Mouse (Mus musculus) liver, postnatal 0 days (tissue): ENCODE measurements around the gene Abca4. TPM values are rescaled to one million over a fixed set of nuclear protein-coding genes. Genes with fewer than 3 reads are reported as not detected.

Source experiments
- ATAC-seq: fragments of 200-750 bp; cut with Nextera tagmentation; 2 replicates; pipeline ENCODE4 v1.8.0; 2017; ENCODE audit warnings: mild to moderate bottlenecking, moderate library complexity
- DNase-seq: peaks from one replicate; pipeline ENCODE4 v3.0.0-alpha.2; 2016
- H3K27ac ChIP-seq: fragments of 300-500 bp; sonication (generic); 2 replicates; pipeline ENCODE4 v1.5.1; 2014; ENCODE audit warnings: antibody characterized with exemption, moderate library complexity, mild to moderate bottlenecking, low read depth
- H3K27me3 ChIP-seq: fragments of 300-500 bp; sonication (generic); 2 replicates; pipeline ENCODE4 v1.6.1; 2014; ENCODE audit warnings: low read length, control low read depth, mixed read lengths; ENCODE audit not compliant: insufficient read depth
- H3K36me3 ChIP-seq: fragments of 300-500 bp; sonication (generic); replicated peaks from 2 replicates; pipeline ENCODE4 v1.6.1; 2014; ENCODE audit warnings: mild to moderate bottlenecking, control low read depth, low read length, moderate library complexity, mixed read lengths; ENCODE audit not compliant: insufficient read depth
- H3K4me1 ChIP-seq: fragments of 300-500 bp; sonication (generic); 2 replicates; pipeline ENCODE4 v1.6.1; 2014; ENCODE audit warnings: antibody characterized with exemption, mild to moderate bottlenecking, control low read depth; ENCODE audit not compliant: insufficient read depth
- H3K4me2 ChIP-seq: fragments of 300-500 bp; sonication (generic); 2 replicates; pipeline ENCODE4 v1.6.1; 2014; ENCODE audit warnings: low read depth, mild to moderate bottlenecking, low read length, moderate library complexity, mixed read lengths
- H3K4me3 ChIP-seq: fragments of 300-500 bp; sonication (generic); 2 replicates; pipeline ENCODE4 v1.5.1; 2014; ENCODE audit warnings: low read depth, low read length
- H3K9ac ChIP-seq: fragments of 300-500 bp; sonication (generic); replicated peaks from 2 replicates; pipeline ENCODE4 v1.6.1; 2014; ENCODE audit warnings: mild to moderate bottlenecking, moderate library complexity
- H3K9me3 ChIP-seq: fragments of 300-500 bp; sonication (generic); 2 replicates; pipeline ENCODE4 v1.6.1; 2016; ENCODE audit warnings: mild to moderate bottlenecking, control low read depth, low read length, mixed read lengths
- CTCF ChIP-seq: sonication (generic); IDR thresholded peaks from 2 replicates; pipeline ENCODE4 v1.5.1; 2016; ENCODE audit warnings: antibody characterized with exemption, low read depth
- EP300 ChIP-seq: IDR thresholded peaks from 2 replicates; pipeline ENCODE4 v1.6.1; 2016; ENCODE audit warnings: antibody characterized with exemption, low read depth, mild to moderate bottlenecking
- WGBS: fragments of 180-500 bp; shearing (Covaris S2); extraction: QIAGEN DNeasy Blood & Tissue Kit; methylation state at CpG from one replicate; pipeline ENCODE4 v1.1.7; 2014; ENCODE audit not compliant: insufficient replicate concordance; 5-methylcytosine and 5-hydroxymethylcytosine counted together
- polyA plus RNA-seq: library from polyadenylated mRNA; unstranded; fragments of >200 nt; fragmentation: Nextera tagmentation; extraction: Ambion mirVana; gene quantifications from 2 replicates; pipeline ENCODE4 v1.2.1, GENCODE M21; 2015

The Abca4 gene
- polyA plus RNA-seq, 1 experiment from 2014 or later = 0.40 TPM

GRCm38 (mm10) chr3:122208296-122209225 is 164.3 kb downstream of the Abca4 start:
- Histone ChIP-seq H3K4me2 (peak overlapping the region; percentile 43), H3K4me3 (no peak overlapping the region), H3K27me3 (no peaks in the 10 kb centered on the region), H3K36me3 (no peaks in the 10 kb centered on the region), H3K9ac (no peak overlapping the region), H3K9me3 (no peaks in the 10 kb centered on the region), H3K4me1 (peaks cover 5% of the 10 kb centered on the region; the same call in 1 of the 2 replicates), H3K27ac (peak overlapping the region; percentile 70)
- WGBS = 53% methylated on average over 15 of the region's 15 CpGs
- no peak for TF ChIP-seq EP300
- TF ChIP-seq CTCF = no peak
- ATAC-seq = no peak
- DNase-seq = no peak

- TF ChIP-seq CTCF = no peak
- no peak for TF ChIP-seq EP300
- Histone ChIP-seq H3K27ac (peak overlapping the region; percentile 70; the same call in 1 of the 2 replicates), H3K4me2 (no peak overlapping the region), H3K9me3 (no peaks in the 10 kb centered on the region), H3K4me1 (peaks cover 4% of the 10 kb centered on the region; the same call in 1 of the 2 replicates), H3K4me3 (no peak overlapping the region), H3K9ac (no peak overlapping the region), H3K36me3 (no peaks in the 10 kb centered on the region), H3K27me3 (no peaks in the 10 kb centered on the region)
- WGBS = 62% methylated on average over 11 of the region's 11 CpGs
- ATAC-seq (no peak), DNase-seq (no peak)
Measured at GRCm38 (mm10) chr3:122209511-122209910, 165.3 kb downstream of the Abca4 start.

GRCm38 (mm10) chr3:122210434-122210833 is 166.2 kb downstream of the Abca4 start:
- Histone ChIP-seq H3K4me1 (peaks cover 4% of the 10 kb centered on the region; the same call in 1 of the 2 replicates), H3K9me3 (no peaks in the 10 kb centered on the region), H3K9ac (no peak overlapping the region), H3K27me3 (no peaks in the 10 kb centered on the region), H3K4me3 (no peak overlapping the region), H3K36me3 (no peaks in the 10 kb centered on the region), H3K4me2 (no peak overlapping the region), H3K27ac (no peak overlapping the region)
- DNase-seq (no peak), ATAC-seq (no peak)
- TF ChIP-seq CTCF (no peak), EP300 (no peak)
- WGBS = 65% methylated on average over 5 of the region's 5 CpGs

- DNase-seq = no peak
- Histone ChIP-seq H3K27ac (no peak overlapping the region), H3K36me3 (no peaks in the 10 kb centered on the region), H3K4me3 (no peak overlapping the region), H3K9ac (no peak overlapping the region), H3K27me3 (no peaks in the 10 kb centered on the region), H3K9me3 (no peaks in the 10 kb centered on the region), H3K4me2 (no peak overlapping the region), H3K4me1 (peaks cover 4% of the 10 kb centered on the region; the same call in 1 of the 2 replicates)
- no peak for ATAC-seq
- TF ChIP-seq EP300 = no peak
- no peak for TF ChIP-seq CTCF
- 75% methylated on average over 7 of the region's 7 CpGs for WGBS
Measured at GRCm38 (mm10) chr3:122210846-122211245, 166.6 kb downstream of the Abca4 start.

GRCm38 (mm10) chr3:122211446-122212125 is 167.3 kb downstream of the Abca4 start:
- DNase-seq = no peak
- Histone ChIP-seq H3K4me3 (no peak overlapping the region), H3K36me3 (no peaks in the 10 kb centered on the region), H3K9me3 (no peaks in the 10 kb centered on the region), H3K9ac (no peak overlapping the region), H3K27ac (no peak overlapping the region), H3K4me1 (peaks cover 4% of the 10 kb centered on the region; the same call in 1 of the 2 replicates), H3K4me2 (no peak overlapping the region), H3K27me3 (no peaks in the 10 kb centered on the region)
- no peak for ATAC-seq
- TF ChIP-seq EP300 (no peak), CTCF (no peak)
- 73% methylated on average over 13 of the region's 13 CpGs for WGBS
